Mouse (Mus musculus) limb, embryonic 13.5 days (tissue): ENCODE results near the gene Sept10. TPM values are rescaled to one million over a fixed set of nuclear protein-coding genes. Genes with fewer than 3 reads are reported as not detected.

ENCODE experiments used
- polyA plus RNA-seq: library from polyadenylated mRNA; unstranded; fragments of >200 nt; fragmentation: Nextera tagmentation; extraction: Ambion mirVana; gene quantifications from 2 replicates; pipeline ENCODE4 v1.2.1, GENCODE M21; 2015

Gene Sept10
- polyA plus RNA-seq, 1 experiment from 2014 or later = 46.4 TPM

Other genes starting within 250 kb of the Sept10 start
- 14.1 and 15.6 TPM in 2 replicates for gene Sowahc, start 106 bp upstream of the Sept10 start, polyA plus RNA-seq
- 99.0 and 116 TPM in 2 replicates for gene P4ha1, start 101.4 kb upstream of the Sept10 start, polyA plus RNA-seq
- gene Gm10273, start 173.8 kb upstream of the Sept10 start, polyA plus RNA-seq = 4.4 TPM in 1 of 2 replicates, not detected in the other
- not detected in 2 replicates for gene Pla2g12b, start 181.8 kb upstream of the Sept10 start, polyA plus RNA-seq
- 0.97 and 1.1 TPM in 2 replicates for gene Oit3, start 219.9 kb upstream of the Sept10 start, polyA plus RNA-seq